Mouse (Mus musculus) gastrocnemius, postnatal 4 days (tissue): ENCODE results near the gene Txnrd2. TPM values are rescaled to one million over a fixed set of nuclear protein-coding genes. Genes with fewer than 3 reads are reported as not detected.

Experiments
- DNase-seq, 2 experiments: peaks; one replicate each; pipeline ENCODE4 v3.0.0; 2021 to 2022; ENCODE audit warnings: low spot score in 2 of 2, mixed read lengths in 2 of 2
- total RNA-seq, 2 experiments: library from RNA; stranded (reverse); gene quantifications; 2 replicates each; pipeline ENCODE4 v1.2.3; 2021

Txnrd2 gene
- total RNA-seq, 2 experiments from 2014 or later, result 10.1 to 14.9 TPM

DNA sequence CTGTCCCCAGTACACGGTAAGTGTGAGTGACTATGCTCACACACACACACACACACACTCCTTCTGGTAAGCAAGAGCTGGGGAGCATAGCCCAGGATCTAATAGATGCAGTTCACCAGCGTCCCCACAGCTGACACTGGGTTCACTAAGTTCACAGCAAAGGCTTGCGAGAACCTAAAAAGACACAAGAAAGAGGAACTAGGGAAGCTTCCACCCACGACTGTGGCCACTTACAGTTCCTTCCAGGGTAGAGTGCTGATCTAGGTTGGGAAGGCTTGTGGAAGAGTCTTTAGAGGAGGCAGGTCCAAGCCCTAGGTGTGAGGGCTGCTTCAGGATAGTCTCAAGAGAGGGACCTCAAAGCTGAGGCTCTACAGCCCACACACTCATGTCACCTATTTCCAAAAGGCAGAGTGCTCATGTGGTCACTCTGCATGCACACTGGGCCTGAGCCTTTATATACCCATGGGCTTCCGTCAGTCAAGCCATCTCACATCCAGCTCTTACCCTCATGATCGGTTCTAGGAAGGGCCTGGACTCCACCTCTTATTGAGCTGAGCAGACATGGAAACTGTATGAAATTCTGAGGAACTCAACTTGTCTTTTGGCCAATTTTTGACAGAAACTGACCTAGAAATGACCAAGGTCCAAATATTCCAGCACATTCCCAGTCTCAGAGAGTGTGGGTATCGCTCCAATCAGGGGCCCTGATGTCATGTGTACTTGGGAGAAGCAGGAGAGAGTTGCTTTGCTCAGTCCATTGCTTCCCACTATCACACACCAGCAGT, 13.0 kb upstream of the Txnrd2 start:
- no peak for DNase-seq

DNA sequence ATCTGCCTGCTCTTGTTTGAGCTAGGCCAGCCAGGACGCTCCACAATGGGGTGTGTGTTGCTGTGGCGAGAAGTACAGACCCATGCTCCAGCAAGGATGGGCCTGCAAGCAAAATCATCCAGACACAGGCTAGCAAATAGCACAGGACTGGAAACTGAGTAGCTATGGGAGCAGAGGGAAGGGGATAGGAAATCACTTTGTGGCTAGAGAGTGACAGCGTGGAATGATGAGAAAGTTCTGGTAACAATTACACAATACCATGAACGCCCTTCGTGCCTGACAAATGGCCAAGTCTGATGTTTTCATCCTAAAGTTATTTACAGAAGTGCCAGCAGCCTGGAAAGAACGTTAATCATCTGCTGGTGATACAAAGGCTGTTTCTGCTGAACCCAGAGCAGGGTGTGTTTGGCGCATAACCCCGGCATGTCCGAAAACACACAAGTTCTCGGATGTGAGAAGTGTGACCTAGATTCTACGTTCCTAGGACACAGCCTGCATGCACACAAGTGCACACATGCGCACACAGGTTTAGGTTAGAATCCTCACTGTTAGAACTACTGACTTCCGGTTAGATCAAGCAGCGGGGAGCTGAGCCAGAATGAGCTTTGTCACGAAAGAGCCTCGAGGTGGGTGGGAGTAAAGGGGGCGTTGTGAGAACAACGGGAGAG, 10.0 kb upstream of the Txnrd2 start:
- DNase-seq, result peak in 1 of 2 experiments; percentile 67

DNA sequence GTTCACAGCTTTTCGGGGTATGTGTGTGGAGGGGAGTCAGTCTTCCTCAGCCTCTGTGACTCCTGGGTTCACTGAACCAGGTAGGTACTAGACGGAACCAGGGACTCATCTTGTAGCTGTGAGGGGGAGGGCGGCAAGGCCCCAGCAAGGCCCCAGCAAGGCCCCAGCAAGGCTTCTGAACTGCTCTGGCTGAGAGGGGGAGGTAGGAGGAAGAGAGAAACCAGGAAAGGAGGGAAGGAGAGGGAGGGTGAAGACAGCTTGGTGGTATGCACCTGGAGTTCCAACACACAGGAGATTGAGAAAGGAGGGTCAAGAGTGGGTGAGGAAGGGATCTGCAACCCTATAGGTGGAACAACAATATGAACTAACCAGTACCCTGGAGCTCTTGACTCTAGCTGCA, 9.3 kb upstream of the Txnrd2 start:
- no peak for DNase-seq

DNA sequence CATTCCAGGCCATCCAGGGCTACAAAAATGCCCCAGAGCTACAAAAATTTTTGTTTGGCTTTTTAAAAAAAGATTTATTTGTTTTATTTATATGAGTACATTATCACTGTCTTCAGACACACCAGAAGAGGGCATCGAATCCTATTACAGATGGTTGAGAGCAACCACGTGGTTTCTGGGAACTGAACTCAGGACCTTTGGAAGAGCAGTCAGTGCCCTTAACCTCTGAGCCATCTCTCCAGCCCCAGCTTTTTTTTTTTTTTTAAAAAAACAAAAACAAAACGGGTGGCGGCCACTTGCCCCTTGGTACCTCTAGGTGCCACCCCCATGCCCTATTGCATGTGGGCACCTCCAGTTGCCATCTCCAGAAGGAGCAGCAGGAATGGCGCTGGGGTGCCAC, 8.7 kb upstream of the Txnrd2 start:
- DNase-seq, result no peak

DNA sequence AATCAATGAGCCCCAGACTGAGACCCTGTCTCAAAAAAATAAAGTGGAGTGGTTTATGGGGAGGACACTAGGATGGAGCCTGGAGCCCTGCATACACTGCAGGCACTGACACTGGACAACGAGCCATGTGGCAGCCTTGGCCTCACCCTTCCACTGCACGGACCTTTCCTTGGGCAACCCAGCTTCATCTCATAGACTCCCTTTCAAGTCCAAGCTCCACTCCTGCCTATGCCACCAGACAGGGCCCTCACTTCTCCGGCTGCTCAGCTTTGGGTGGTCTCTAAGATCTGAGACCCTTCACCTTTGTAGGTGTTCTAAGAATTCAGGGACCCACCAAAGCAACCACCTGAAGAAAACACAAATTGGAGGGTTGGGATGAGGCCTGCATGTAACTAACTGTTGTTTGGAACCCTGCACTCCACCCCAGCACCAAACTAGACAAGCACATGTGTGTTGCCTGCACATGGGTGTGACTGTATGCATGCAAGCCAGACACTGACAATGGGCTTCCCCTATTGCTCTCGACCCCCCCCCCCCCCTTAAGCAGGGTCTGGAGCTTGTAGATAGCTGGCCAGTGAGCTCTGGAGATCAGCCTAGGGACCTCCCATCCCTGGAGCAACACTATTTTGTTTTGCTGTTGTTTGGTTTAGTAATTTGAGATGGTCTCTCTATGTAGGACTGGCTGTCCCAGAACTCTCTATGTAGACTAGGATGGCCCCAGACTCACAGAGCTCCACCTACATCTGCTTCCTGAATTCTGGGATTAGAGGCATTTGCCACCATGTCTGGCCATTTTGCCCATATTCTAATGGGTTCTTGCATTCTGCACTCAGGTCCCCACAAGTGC, 7.2 kb upstream of the Txnrd2 start:
- DNase-seq, result no peak

GRCm38 (mm10) chr16:18419603-18420026, 6.6 kb upstream of the Txnrd2 start:
- DNase-seq, result no peak

GRCm38 (mm10) chr16:18420571-18420970, 5.6 kb upstream of the Txnrd2 start:
- DNase-seq, result no peak

DNA sequence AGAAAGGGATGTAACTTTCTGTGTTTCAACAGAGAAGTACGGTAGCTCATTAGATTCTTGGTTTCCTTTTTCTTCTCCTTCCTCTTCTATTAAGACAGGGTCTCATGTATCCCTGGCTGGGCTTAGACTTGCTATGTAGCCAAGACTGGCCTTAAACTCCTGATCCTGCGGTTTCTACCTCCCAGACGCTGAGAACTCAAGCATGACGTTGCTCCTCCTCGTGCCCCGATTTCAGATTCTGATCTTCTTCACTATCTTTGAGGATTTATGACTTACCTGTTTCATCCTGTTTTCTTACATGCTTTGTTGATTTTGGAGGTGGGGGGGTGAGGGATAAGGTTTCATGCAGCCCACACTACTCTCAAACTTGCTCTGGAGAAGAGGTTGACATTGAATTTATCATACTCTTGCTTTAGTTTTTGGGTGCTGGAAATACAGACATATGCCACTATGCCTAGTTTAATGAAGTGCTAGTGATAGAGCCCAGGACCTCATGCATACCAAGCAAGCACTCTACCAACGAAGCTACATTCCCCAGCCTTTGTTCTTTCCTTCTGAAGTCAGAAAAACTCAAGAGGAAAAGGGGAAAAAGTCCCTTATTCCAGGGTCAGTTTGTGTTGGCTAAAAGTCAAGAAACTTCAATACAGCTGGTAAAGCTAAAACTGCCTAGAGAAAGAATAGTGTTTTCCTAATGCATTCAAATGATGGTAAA, 2.8 kb upstream of the Txnrd2 start:
- no peak for DNase-seq

- DNase-seq, result no peak
These were observed 2.3 kb upstream of the Txnrd2 start for GRCm38 (mm10) chr16:18423915-18424265.

- DNase-seq, result no peak
These were observed 1.7 kb upstream of the Txnrd2 start for GRCm38 (mm10) chr16:18424364-18425045.

DNA sequence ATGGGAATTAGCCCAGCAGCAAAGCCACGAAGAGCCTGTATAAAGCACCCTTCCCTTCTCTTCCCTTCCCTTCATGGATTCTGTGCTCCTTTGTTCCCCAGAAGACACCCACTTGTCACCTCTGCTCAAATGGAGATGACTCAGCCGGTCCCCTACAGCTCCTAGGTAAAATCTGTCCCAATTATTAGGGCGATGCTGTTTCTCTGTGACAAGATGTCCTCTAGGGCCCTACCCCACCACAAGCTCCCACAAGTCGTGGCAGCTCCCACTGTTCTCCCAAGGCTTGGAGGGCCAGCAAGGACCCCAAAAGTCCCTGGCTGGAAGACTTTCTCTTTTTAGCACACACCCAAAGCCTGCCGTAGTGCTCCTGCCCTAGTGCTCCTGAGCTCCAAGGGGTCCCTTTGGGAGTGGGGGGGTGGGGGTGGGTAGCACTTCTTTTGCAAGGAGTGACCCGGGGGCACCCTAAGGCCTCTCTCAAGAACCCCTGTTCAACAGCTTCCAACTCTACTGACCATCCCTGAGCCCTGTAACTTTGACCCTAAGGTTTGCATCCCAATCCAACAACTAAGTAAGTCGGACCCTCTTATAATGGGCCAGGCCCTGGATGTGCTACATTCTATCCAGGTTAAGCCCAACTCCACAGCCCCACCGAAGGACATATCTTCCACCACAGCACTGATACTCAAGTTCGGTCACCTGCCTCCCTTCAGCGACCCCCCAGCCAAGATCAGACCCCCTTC, 539 bp upstream of the Txnrd2 start:
- no peak for DNase-seq

GRCm38 (mm10) chr16:18426802-18427280, 657 bp downstream of the Txnrd2 start, which contains the start of gene Comt:
Gene Comt (minus strand): TSS chr16:18426852.
- DNase-seq, result no peak

DNA sequence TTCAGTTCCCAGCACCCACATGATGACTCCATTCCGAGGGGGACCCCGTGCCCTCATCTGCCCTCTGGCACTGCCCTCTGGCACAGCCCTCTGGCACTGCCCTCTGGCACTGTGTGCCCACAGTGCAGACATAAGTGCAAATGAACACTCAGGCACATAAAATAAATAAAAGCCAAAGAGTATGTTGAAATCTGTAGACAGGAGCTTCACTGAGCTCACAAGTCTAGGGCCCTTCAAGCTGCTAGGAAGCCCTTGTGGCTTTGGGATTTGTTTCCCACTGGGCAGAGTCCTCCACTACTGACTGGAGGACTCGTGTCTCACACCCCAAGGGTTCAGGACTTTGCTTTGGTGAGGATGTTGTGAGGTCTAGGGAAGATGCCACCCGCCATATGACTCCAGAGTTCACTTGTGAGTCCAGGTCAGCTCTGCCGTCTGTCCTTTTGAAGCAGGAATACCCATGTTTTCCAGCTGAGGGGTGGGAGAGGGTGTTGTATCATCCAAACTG, 1.9 kb downstream of the Txnrd2 start:
- DNase-seq, result no peak

DNA sequence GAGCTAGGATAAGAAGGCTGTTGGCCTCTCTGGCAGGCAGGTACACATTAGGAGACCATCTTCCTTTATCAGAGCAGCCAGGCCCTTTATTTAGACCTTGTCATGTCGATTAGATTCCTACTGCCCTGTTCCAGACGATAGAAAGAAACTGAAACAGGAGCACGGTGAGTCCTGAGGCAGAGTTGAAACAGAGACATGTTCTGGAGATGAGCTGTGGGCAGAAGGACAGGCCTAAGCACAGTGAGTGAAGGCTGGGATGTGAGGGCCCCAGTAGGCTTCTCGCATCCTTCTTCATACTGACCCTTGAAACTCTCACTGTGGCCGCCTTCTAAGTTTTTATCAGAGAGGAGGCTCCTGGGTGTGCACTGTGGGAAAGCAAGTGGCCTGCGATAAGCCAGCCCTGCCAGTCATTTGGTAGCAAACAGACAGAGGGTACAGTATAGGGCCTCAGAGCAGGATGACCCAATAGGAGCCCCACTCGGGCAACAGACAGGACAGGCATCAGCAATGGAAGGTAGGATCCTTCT, 2.4 kb downstream of the Txnrd2 start:
- DNase-seq, result no peak

GRCm38 (mm10) chr16:18429641-18430040, 3.5 kb downstream of the Txnrd2 start:
- no peak for DNase-seq

- DNase-seq, result no peak
These were observed 4.5 kb downstream of the Txnrd2 start for GRCm38 (mm10) chr16:18430641-18431212.

DNA sequence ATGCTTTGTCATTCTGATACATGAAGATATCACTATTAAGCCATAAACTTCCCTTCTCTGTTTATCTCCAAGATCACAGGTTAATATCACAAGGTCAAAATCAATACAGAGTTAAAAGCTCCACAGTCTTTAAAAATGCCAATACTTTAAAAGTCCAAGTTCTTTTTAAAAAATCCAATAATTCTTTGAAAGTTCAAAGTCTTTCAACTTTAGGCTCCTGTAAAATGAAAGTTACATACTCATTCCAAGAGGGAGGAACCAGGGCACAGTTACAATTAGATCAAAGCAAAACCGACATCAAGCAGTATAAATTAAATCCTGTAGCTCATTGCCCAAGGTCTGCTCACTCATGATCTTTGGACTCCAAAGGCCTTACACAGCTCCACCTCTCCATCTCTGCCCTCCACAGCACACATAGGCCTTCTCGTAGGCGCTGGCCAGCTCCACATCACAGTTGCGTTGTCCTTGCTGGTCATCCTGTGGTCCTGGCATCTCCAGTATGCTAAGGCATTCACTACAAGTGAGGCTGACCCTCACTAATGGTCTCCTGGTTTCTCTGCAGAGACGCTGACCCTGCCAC, 7.2 kb downstream of the Txnrd2 start:
- DNase-seq, result no peak

GRCm38 (mm10) chr16:18436128-18436527, 9.9 kb downstream of the Txnrd2 start:
- no peak for DNase-seq
